Mouse (Mus musculus) 3134 (cell line): ENCODE measurements around the gene Paf1.

Experiments used
- DNase-seq: peaks from one replicate; pipeline ENCODE4 v3.0.0-alpha.2; 2011; ENCODE audit warnings: low spot score; ENCODE audit not compliant: insufficient read length; ENCODE audit errors: extremely low read depth

Paf1 gene

DNA sequence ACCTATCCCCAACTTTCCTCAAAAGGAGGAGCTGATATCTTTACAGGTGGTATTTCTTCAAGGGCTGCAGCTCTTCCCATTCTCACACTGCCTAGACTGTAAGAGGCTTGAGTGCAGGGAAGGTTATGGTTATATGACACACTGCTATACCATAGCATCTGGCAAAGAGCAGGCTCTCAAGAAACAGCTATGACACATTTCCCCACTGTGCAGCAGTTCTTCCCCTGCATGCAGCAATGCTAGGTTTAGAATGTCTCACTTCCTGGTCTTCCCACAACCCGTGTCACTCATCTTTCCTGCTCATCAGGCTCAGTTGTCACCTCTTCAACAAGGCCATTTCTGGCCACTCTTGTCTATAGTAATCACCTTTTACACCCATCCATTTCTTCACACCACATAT is 37.8 kb downstream of the Paf1 start:
- no peak for DNase-seq

DNA sequence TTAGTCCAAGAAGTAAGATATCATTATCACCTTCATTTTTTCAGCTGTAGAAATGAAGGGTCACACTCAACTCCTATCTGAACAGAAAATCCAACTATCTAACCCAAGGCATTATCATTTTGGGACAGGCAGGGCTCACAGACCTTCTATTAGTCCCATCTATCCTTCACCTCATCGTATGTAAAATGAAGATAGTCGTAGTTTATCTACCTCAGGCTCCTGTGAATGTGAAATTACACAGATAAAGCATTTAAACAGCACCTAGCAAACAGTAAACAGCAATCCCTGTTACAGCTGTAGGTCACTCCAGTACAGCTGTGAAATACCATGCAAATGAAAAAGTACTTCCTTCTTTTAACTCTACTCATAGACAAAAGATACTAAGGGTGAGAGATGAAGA is 39.5 kb downstream of the Paf1 start:
- DNase-seq, result no peak

DNA sequence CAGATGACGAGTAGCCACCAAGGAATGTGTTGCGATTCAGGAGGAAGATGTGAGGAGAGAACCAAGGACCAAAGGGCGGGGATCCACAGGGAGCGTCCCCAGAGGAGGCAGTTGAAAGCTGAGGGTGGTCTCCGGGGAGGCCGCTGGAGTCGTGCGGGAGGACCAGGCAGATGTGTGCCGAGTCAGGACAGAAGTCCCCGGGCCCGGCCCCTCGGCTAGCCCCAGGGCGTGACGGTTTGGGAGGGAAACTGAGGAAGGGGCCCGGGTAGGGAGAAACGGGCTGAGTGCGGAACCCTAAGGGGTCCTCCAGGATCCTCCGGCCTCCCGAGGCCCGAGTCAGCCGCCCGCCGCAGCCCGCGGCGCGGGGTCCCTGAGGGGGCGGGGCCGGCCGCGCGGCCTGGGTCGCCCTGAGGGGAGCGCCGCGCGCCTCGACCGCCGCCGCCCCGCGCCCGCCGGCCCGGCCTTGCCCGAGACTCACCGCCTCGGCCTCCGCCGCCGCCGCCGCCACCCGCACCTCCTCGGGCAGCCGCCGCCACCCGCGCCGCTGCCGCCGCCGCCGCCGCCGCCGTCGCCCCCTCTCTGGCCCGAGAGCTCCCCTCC is 43.0 kb downstream of the Paf1 start:
- DNase-seq, result peak; percentile 19

DNA sequence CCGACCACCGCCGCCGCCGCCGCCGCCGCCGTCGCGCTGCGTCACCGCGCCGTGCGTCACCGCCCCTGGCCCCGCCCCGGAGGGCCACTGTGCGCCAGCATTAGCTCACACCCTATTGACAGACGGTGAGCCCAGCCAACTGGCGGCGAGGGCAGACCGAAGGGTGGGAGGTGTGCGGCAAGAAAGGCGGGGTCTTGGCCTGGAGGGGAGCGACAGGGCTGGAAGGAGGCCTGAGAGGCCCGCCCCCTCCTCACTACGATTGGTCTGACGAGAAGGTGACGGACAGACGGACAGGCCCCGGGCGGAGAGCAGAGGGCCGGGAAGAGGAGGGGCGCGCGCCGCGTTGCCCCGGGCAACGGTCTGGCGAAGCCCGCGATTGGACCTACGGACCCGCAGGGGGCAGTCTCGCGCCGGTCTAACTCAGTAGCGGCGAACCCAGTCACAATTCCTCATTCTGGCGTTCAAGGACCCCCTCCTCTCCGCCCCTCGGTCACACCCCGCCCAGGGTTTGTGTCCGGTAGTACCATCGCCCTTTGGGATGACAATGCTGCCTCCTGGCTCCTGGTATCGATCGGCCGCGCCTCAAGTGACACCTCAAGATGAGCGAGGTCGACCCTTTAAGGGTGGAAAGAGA is 43.6 kb downstream of the Paf1 start:
- DNase-seq, result peak; percentile 99

DNA sequence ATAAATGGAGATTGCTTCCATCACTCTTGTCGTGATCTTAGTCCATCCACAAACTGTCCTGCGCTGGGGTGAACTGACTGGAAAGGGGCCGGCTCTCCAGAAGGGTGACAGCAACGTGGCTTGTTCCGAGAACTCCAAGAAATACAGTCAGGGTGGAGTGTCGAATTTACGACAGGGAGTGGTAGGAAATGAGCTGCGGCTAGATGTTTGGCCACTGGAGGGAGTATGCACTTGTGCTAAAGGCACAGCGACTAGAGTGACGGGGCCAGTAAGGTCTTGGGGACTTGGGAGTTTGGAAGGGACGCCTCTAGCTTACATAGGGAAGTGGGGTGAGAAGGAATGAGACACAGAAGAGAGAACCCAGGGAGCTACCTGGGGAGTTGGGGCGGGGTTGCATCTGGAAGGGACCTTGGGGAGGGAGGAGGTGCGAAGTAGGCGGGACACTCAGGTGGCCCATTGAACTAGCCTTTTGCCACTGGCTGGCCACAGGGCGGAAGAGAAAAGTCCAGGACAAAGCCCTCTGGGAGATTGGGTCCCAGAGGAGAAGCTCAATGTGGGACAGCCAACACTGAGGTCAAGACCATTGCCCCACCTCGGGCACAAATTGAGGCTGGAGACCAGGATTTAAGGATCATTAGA is 44.3 kb downstream of the Paf1 start, which contains the start of gene Gmfg:
Gene Gmfg (plus strand): TSS at position 516 of the 639 bp plus-strand sequence.
- DNase-seq, result peak; percentile 73

DNA sequence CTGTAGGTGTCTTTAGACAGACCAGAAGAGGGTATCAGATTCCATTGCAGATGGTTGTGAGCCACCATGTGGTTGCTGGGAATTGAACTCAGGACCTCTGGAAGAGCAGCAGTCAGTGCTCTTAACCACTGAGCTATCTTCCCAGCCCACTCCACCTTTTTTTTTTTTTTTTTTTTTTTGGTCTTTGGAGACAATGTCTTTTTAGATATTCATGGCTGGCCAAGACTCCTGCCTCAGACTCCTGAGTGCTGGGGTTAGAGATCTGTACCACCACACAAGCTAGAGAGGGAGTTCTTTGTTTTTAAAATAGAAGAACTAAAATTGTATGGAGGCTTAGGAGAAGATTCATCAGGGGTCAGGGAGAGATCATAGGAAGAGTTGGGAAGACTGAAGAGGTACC is 45.2 kb downstream of the Paf1 start:
- DNase-seq, result no peak

DNA sequence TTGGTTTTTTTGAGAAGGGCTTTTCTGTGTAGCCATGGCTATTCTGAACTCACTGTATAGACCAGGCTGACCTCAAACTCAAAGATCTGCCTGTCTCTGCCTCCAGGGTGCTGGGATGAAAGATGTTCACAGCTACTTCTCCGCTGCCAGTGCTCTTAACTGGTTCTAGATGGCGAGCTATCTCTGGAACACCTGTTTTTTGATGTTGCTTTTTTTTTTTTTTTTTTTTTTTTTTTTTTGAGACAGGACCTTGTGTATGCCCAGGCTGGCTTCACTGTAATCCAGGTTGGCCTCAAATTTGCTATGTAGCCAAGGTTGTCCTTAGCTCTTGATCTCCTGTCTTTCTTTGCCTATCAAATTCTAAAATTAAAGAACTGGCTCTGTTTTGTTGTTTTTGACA is 46.0 kb downstream of the Paf1 start:
- DNase-seq, result no peak

DNA sequence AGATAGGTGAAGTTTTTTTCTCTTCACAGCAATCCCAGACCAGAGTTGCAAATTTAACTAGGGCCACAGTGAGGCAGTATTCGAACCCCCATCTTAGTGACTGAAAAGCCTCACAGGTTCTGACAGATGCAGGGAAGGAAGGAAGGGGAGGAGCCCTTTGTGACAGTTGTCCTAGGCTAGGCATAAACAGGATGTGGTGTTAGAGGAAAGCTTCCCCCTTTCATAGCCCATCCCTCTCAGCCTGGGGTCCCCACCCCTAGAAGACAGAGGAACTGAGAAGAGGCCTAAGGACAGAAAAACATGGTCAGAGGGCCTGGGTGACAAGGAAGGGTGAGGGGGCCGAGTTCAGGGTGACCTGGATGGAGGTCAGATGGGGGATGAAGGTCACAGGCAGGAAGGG is 48.0 kb downstream of the Paf1 start:
- no peak for DNase-seq

DNA sequence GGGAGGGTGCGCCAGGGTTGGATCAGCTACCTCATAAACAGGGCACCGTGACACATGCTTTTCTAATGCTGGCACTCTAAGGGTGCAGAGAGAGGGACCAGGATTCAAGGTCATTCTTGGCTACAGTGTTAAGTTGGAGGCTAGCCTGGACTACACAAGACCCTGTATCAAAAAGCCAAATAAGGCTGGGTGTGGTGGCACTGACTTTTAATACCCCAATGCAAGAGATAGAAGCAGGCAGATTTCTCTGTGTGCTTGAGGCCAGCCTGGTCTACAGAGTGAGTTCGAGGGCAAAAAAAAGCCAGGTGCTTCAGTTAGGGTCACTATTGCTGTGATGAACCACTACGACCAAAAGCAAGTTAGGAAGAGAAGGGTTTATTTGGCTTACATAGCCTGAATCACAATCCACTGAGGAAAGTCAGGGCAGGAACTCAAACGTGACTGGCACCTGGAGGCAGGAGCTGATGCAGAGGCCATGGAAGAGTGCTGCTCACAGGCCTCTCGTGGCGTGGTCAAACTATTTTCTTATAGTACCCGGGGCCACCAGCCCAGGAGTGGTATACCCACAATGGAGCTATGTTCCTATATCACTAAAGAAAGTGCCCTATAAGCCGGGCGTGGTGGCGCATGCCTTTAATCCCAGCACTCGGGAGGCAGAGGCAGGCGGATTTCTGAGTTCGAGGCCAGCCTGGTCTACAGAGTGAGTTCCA is 49.2 kb downstream of the Paf1 start:
- no peak for DNase-seq

DNA sequence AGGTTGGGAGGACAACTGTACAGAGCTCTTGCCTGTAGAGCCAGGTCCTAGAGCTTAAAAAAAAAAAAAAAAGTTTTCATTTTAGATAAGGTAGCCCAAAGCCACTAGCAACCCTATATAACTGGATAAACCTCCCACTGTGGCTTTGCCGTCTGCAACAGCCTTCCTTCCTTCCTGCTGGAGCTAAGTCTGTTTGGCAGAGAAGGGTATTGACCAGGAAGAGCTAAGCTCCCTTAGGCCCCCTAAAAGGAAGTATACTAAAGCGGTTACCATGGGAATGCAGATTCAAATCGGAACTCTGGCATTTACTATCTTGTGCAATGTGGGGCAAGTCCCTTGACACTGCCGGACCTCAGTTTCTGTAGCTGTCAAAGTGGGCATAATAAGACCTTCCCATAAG is 49.9 kb downstream of the Paf1 start:
- no peak for DNase-seq

DNA sequence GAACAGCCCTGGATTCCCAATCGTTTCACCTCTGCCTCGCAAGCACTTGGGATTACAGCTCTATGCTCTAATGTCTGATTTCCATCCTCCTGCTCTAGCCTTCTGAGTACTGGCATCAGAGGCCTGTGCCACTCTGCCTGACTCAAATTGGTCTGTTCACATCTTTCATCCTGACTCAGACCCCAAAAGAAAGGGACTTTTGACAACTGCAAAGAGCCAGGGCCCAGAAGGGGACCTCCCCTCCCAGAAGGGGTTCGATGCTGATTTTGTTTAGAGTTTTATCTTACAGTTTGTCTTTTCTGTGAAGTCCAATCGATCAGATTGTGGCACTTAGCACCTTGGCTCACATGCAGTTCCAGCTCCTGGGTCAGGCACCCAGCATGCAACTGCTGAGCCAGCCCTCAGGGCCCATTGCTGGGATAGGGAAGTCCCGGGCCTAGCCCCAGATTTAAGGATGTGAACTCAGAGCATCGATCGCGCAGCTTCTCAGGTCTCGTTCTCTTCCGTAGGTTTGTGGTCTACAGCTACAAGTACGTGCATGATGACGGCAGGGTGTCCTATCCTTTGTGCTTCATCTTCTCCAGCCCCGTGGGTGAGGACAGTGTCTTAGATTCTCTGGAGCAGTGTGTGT is 51.7 kb downstream of the Paf1 start:
- no peak for DNase-seq

DNA sequence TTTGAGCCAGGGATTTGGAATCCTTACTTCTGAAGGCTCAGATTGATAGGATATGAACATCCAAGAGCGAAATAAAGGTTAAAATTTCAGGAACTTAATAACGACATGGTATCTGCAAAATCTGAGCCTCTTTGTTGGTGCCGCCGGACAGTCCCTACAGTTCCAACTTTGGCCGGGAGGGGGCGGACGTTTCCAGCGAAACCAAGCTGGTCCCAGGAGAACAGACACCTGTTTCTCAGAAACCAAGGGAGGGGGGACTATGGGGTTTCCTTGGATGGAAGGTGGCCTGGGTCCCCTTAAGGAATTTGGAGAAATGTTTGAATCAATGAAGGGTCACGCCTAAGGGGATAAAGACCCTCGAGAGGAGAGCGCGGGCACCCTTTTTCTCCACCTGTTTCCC is 53.7 kb downstream of the Paf1 start:
- no peak for DNase-seq

DNA sequence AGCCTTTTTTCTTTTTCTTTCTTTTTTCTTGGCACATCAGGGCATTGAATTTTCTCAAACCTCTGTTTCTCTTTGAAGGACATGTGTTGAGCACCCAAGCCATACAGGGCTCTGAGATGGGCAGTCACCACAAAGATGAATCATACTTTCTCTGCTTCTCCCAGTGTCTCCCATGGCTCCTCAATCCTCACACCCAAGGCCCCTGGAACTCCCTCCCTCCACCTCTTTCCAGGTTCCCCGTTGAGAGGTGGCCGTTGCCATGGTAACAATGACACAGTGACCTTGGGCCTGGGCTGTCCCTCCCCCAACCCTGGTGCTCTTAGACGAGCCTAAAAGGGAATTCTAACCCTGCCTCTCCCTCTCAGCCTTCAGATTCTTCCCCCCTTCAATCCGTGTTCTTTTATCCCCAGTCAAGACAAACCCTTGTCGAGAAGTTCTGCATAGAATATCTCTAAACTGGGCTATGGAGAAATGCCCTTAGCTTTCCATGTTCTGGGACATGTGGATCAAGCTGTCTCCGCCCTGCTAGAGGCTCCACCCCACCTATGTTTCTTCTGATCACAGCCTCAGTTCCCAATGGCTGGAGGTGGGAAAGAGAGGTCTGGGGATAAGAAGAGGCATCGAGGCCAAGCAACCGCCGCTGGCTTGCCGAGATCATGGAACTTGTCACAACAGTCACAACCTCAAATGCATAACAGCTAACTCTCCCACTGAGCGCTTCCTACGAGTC is 54.5 kb downstream of the Paf1 start:
- DNase-seq, result no peak

DNA sequence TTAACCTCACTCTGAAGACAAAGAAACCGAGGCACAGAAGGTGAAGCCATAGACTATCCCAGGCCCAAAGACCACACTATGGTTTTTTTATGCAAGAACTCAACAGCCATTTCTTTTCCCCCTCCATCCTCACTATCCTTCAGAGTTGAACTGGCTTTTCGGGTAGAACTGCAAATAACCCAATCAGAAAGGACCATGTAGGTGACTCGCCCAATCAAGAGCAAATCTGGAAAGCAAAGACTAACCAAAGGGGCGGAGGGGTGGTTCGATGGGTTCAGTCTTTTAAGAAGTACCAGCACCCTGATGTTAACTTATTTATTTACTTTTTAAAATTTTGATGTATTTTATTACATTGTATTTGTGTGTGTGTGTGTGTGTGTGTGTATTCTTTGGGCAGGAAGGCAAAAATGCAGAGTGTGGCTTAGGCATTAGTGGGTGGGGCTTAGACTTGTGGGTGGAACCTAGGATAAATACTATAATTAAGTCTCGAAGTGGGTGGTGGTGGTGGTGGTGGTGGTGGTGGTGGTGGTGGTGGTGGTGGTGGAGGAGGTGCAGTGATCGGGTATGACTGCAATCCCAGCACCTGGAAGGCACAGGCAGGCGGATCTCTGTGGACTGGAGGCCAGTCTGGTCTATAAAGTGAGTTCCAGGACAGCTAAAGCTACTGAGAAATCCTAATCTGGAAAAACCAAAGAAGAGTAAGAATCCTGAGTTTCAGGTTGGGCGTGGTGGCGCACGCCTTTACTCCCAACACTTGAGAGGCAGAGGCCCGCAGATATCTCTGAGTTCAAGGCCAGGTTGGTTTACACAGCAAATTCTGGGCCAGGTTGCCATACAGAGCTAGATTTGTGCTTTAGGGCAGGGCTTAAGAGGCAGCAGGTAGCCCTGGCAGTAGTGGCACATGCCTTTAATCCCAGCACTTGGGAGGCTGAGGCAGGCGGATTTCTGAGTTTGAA is 55.4 kb downstream of the Paf1 start:
- no peak for DNase-seq
